Mouse (Mus musculus): ENCODE measurements around the gene Ak3. TPM values are rescaled to one million over a fixed set of nuclear protein-coding genes. Genes with fewer than 3 reads are reported as not detected.

Ak3 gene
- polyA plus RNA-seq (2015; fragmentation: Nextera tagmentation; extraction: Ambion mirVana), result 69.6 and 77.5 TPM in 2 replicates

GRCm38 (mm10) chr19:29047334-29048170 is at the start of gene Ak3:
Gene Ak3, minus strand, starts transcription at chr19:29047961.
- peak within 1 kb of the TSS; percentile 68 for H3K27ac ChIP-seq (replicated peaks)
- under 1% methylated on average over 51 of the region's 68 CpGs for WGBS

GRCm38 (mm10) chr19:29092194-29092593 is 44.4 kb upstream of the Ak3 start:
- ATAC-seq (replicated peaks), result no peak
- H3K4me1 ChIP-seq, result no peaks in the 10 kb centered on the region
- no peak overlapping the region for H3K27ac ChIP-seq (replicated peaks)
- no peak overlapping the region for H3K4me3 ChIP-seq
- H3K27me3 ChIP-seq, result no peaks in the 10 kb centered on the region
- H3K9ac ChIP-seq (replicated peaks), result no peak overlapping the region
- H3K36me3 ChIP-seq, result no peaks in the 10 kb centered on the region
- H3K4me2 ChIP-seq (replicated peaks), result no peak overlapping the region
- H3K9me3 ChIP-seq, result no peaks in the 10 kb centered on the region

More at GRCm38 (mm10) chr19:29047334-29048170, at the start of gene Ak3:
- peak; percentile 91 for ATAC-seq (replicated peaks)
- Histone ChIP-seq H3K4me2 (replicated peaks) (peak within 1 kb of the TSS; percentile 87), H3K4me3 (peak within 1 kb of the TSS; percentile 75), H3K36me3 (no peaks in the 10 kb centered on the region), H3K27me3 (no peaks in the 10 kb centered on the region), H3K4me1 (peaks cover 17% of the 10 kb centered on the region), H3K9ac (replicated peaks) (peak within 1 kb of the TSS; percentile 86), H3K9me3 (no peaks in the 10 kb centered on the region)

- H3K4me3 ChIP-seq, result no peak overlapping the region
- ATAC-seq (replicated peaks), result no peak
- H3K4me2 ChIP-seq (replicated peaks), result no peak overlapping the region
- no peaks in the 10 kb centered on the region for H3K27me3 ChIP-seq
- H3K27ac ChIP-seq (replicated peaks), result no peak overlapping the region
- no peaks in the 10 kb centered on the region for H3K9me3 ChIP-seq
- no peak overlapping the region for H3K9ac ChIP-seq (replicated peaks)
- no peaks in the 10 kb centered on the region for H3K4me1 ChIP-seq
- WGBS, result 88% methylated on average over 6 of the region's 6 CpGs
- H3K36me3 ChIP-seq, result no peaks in the 10 kb centered on the region
Measured at GRCm38 (mm10) chr19:29088628-29089027, 40.9 kb upstream of the Ak3 start.

- Histone ChIP-seq H3K4me2 (replicated peaks) (no peak overlapping the region), H3K36me3 (no peaks in the 10 kb centered on the region), H3K9ac (replicated peaks) (no peak overlapping the region), H3K4me1 (peaks cover 8% of the 10 kb centered on the region; the same call in 1 of the 2 replicates), H3K4me3 (no peak overlapping the region), H3K27me3 (no peaks in the 10 kb centered on the region), H3K27ac (replicated peaks) (no peak overlapping the region; the same call in 1 of the 2 replicates), H3K9me3 (no peaks in the 10 kb centered on the region)
- ATAC-seq (replicated peaks), result peak; percentile 72
- WGBS, result 20% methylated on average over 6 of the region's 6 CpGs
Measured at GRCm38 (mm10) chr19:29074802-29075201, 27.0 kb upstream of the Ak3 start.

- Histone ChIP-seq H3K4me2 (replicated peaks) (no peak overlapping the region), H3K36me3 (no peaks in the 10 kb centered on the region), H3K9me3 (no peaks in the 10 kb centered on the region), H3K27me3 (no peaks in the 10 kb centered on the region), H3K27ac (replicated peaks) (no peak overlapping the region), H3K4me1 (0 out of 2 replicates have a peak, but pooled peaks cover 4% of the 10 kb centered on the region), H3K9ac (replicated peaks) (no peak overlapping the region), H3K4me3 (no peak overlapping the region)
- ATAC-seq (replicated peaks), result no peak
- WGBS, result 84% methylated on average over 5 of the region's 5 CpGs
Measured at GRCm38 (mm10) chr19:29069195-29069594, 21.4 kb upstream of the Ak3 start.

- whole genome bisulfite sequencing, result 22% methylated on average over 11 of the region's 11 CpGs
- Histone ChIP-seq H3K27ac (replicated peaks) (no peak overlapping the region), H3K9me3 (no peaks in the 10 kb centered on the region), H3K4me1 (peaks cover 8% of the 10 kb centered on the region; the same call in 1 of the 2 replicates), H3K9ac (replicated peaks) (no peak overlapping the region), H3K36me3 (no peaks in the 10 kb centered on the region), H3K4me3 (no peak overlapping the region), H3K4me2 (replicated peaks) (peak overlapping the region; percentile 6; the same call in 1 of the 2 replicates), H3K27me3 (no peaks in the 10 kb centered on the region)
- ATAC-seq (replicated peaks), result no peak
Measured at GRCm38 (mm10) chr19:29066981-29067471, 19.3 kb upstream of the Ak3 start.

- ATAC-seq (replicated peaks), result peak; percentile 32; the same call in 1 of the 2 replicates
- no peaks in the 10 kb centered on the region for H3K36me3 ChIP-seq
- no peak overlapping the region for H3K4me2 ChIP-seq (replicated peaks)
- no peaks in the 10 kb centered on the region for H3K9me3 ChIP-seq
- WGBS, result 52% methylated on average over 9 of the region's 9 CpGs
- H3K4me1 ChIP-seq, result peaks cover 8% of the 10 kb centered on the region; the same call in 1 of the 2 replicates
- no peak overlapping the region for H3K9ac ChIP-seq (replicated peaks)
- no peaks in the 10 kb centered on the region for H3K27me3 ChIP-seq
- H3K27ac ChIP-seq (replicated peaks), result no peak overlapping the region
- H3K4me3 ChIP-seq, result no peak overlapping the region
Measured at GRCm38 (mm10) chr19:29064451-29065102, 16.8 kb upstream of the Ak3 start.

- Histone ChIP-seq H3K36me3 (no peaks in the 10 kb centered on the region), H3K27ac (replicated peaks) (no peak overlapping the region), H3K4me1 (peaks cover 8% of the 10 kb centered on the region; the same call in 1 of the 2 replicates), H3K9ac (replicated peaks) (no peak overlapping the region), H3K4me3 (peak overlapping the region; percentile 20), H3K9me3 (no peaks in the 10 kb centered on the region), H3K4me2 (replicated peaks) (peak overlapping the region; percentile 40), H3K27me3 (no peaks in the 10 kb centered on the region)
- ATAC-seq (replicated peaks), result peak; percentile 74
- WGBS, result 15% methylated on average over 18 of the region's 18 CpGs
Measured at GRCm38 (mm10) chr19:29063577-29064363, 16.0 kb upstream of the Ak3 start.

- no peaks in the 10 kb centered on the region for H3K36me3 ChIP-seq
- no peak overlapping the region for H3K4me3 ChIP-seq
- H3K27me3 ChIP-seq, result no peaks in the 10 kb centered on the region
- H3K27ac ChIP-seq (replicated peaks), result no peak overlapping the region
- H3K9ac ChIP-seq (replicated peaks), result no peak overlapping the region
- ATAC-seq (replicated peaks), result no peak
- peaks cover 8% of the 10 kb centered on the region; the same call in 1 of the 2 replicates for H3K4me1 ChIP-seq
- H3K4me2 ChIP-seq (replicated peaks), result no peak overlapping the region
- 81% methylated on average over 5 of the region's 5 CpGs for WGBS
- H3K9me3 ChIP-seq, result no peaks in the 10 kb centered on the region
Measured at GRCm38 (mm10) chr19:29063009-29063408, 15.2 kb upstream of the Ak3 start.

- Histone ChIP-seq H3K9ac (replicated peaks) (no peak overlapping the region), H3K4me3 (no peak overlapping the region), H3K4me1 (peaks cover 8% of the 10 kb centered on the region; the same call in 1 of the 2 replicates), H3K36me3 (no peaks in the 10 kb centered on the region), H3K9me3 (no peaks in the 10 kb centered on the region), H3K4me2 (replicated peaks) (no peak overlapping the region), H3K27me3 (no peaks in the 10 kb centered on the region), H3K27ac (replicated peaks) (no peak overlapping the region)
- ATAC-seq (replicated peaks), result no peak
- 25% methylated on average over 6 of the region's 6 CpGs for WGBS
Measured at GRCm38 (mm10) chr19:29060299-29060698, 12.5 kb upstream of the Ak3 start.

GRCm38 (mm10) chr19:29059688-29060087 is 11.9 kb upstream of the Ak3 start:
- H3K9me3 ChIP-seq, result no peaks in the 10 kb centered on the region
- H3K27ac ChIP-seq (replicated peaks), result no peak overlapping the region
- peaks cover 8% of the 10 kb centered on the region; the same call in 1 of the 2 replicates for H3K4me1 ChIP-seq
- no peaks in the 10 kb centered on the region for H3K36me3 ChIP-seq
- no peaks in the 10 kb centered on the region for H3K27me3 ChIP-seq
- 87% methylated on average over 2 of the region's 2 CpGs for WGBS
- H3K4me2 ChIP-seq (replicated peaks), result no peak overlapping the region
- H3K9ac ChIP-seq (replicated peaks), result no peak overlapping the region
- H3K4me3 ChIP-seq, result no peak overlapping the region
- no peak for ATAC-seq (replicated peaks)
